Mouse (Mus musculus) heart, adult 2 months (tissue): ENCODE measurements around the gene Lrrc71. TPM values are rescaled to one million over a fixed set of nuclear protein-coding genes. Genes with fewer than 3 reads are reported as not detected.

Experiments used
- DNase-seq, 2 experiments: peaks; one replicate each; pipeline ENCODE4 v3.0.0; 2021
- H3K27ac ChIP-seq: fragments of 200-600 bp; 2 replicates; pipeline ENCODE4 v1.8.1; 2022
- H3K27me3 ChIP-seq: fragments of 200-500 bp; 2 replicates; pipeline ENCODE4 v1.6.1; 2012; ENCODE audit warnings: mild to moderate bottlenecking, low read length, inconsistent platforms, mixed read lengths; ENCODE audit not compliant: control insufficient read depth, insufficient read depth
- H3K36me3 ChIP-seq: fragments of 200-500 bp; 2 replicates; pipeline ENCODE4 v1.6.1; 2012; ENCODE audit warnings: low read length, inconsistent platforms; ENCODE audit not compliant: control insufficient read depth, insufficient read depth
- H3K4me1 ChIP-seq: fragments of 200-500 bp; 2 replicates; pipeline ENCODE4 v1.6.1; 2011; ENCODE audit warnings: low read length; ENCODE audit not compliant: control insufficient read depth, insufficient read depth
- H3K4me3 ChIP-seq: fragments of 200-600 bp; 2 replicates; pipeline ENCODE4 v1.8.1; 2022
- H3K79me2 ChIP-seq: fragments of 200-500 bp; replicated peaks from 2 replicates; pipeline ENCODE4 v1.6.1; 2012; ENCODE audit warnings: mild to moderate bottlenecking, inconsistent platforms, low read length, moderate library complexity, mixed read lengths; ENCODE audit not compliant: control insufficient read depth, insufficient read depth
- H3K9ac ChIP-seq: fragments of 200-500 bp; 2 replicates; pipeline ENCODE4 v1.6.1; 2012; ENCODE audit warnings: low read depth, mild to moderate bottlenecking, control low read depth, inconsistent platforms, low read length, mixed read lengths
- CTCF ChIP-seq: fragments of 200-600 bp; IDR thresholded peaks from 2 replicates; pipeline ENCODE4 v1.8.1; 2022; ENCODE audit warnings: antibody characterized with exemption, mild to moderate bottlenecking, moderate library complexity
- EP300 ChIP-seq: fragments of 200-500 bp; IDR thresholded peaks from 2 replicates; pipeline ENCODE4 v1.6.1; 2011; ENCODE audit warnings: low read depth, low read length, control low read depth; ENCODE audit not compliant: insufficient read depth
- POLR2A ChIP-seq: fragments of 200-500 bp; IDR thresholded peaks from 2 replicates; pipeline ENCODE4 v1.6.1; 2011; ENCODE audit warnings: mild to moderate bottlenecking, low read depth, low read length, control low read depth; ENCODE audit not compliant: insufficient read depth
- WGBS: fragments of 180-500 bp; shearing (Covaris S2); methylation state at CpG from one replicate; pipeline ENCODE4 v1.1.7; 2018; 5-methylcytosine and 5-hydroxymethylcytosine counted together
- intact Hi-C: fragments of 180-260 bp; cut with DNase I; formaldehyde crosslinking; loops from one replicate; pipeline ENCODE4 v1.15.1; 2025
- polyA plus RNA-seq: library from polyadenylated mRNA; depleted of rRNA; stranded (reverse); fragments of >200 nt; gene quantifications from 2 replicates; pipeline ENCODE4 v1.2.3, GENCODE M21; 2012
- total RNA-seq, 2 experiments: library from RNA; stranded (reverse); gene quantifications; 2 replicates each; pipeline ENCODE4 v1.2.3; 2021

Gene Lrrc71
- total and polyA plus RNA-seq, 3 experiments, result 0.36 to 1.1 (median 0.47) TPM

- Histone ChIP-seq H3K79me2 (no peaks in the 10 kb centered on the region), H3K27me3 (no peaks in the 10 kb centered on the region), H3K27ac (no peak overlapping the region), H3K9ac (no peak overlapping the region), H3K36me3 (no peaks in the 10 kb centered on the region), H3K4me3 (no peak overlapping the region), H3K4me1 (no peaks in the 10 kb centered on the region)
- intact Hi-C loops, result no loop called here
- TF ChIP-seq EP300 (no peak), CTCF (no peak), POLR2A (no peak)
- 67% methylated on average over 3 of the region's 3 CpGs for WGBS
- DNase-seq, result no peak
Observed at GRCm38 (mm10) chr3:87742013-87742412, 6.4 kb downstream of the Lrrc71 start.

- intact Hi-C loops, result no loop called here
- TF ChIP-seq POLR2A (no peak), EP300 (no peak), CTCF (no peak)
- Histone ChIP-seq H3K79me2 (no peaks in the 10 kb centered on the region), H3K27me3 (no peaks in the 10 kb centered on the region), H3K36me3 (no peaks in the 10 kb centered on the region), H3K9ac (no peak overlapping the region), H3K27ac (no peak overlapping the region), H3K4me1 (no peaks in the 10 kb centered on the region), H3K4me3 (no peak overlapping the region)
- 67% methylated on average over 5 of the region's 5 CpGs for WGBS
- DNase-seq, result no peak
Observed at GRCm38 (mm10) chr3:87738906-87739305, 9.5 kb downstream of the Lrrc71 start.

- Histone ChIP-seq H3K27me3 (no peaks in the 10 kb centered on the region), H3K27ac (no peak overlapping the region), H3K79me2 (no peaks in the 10 kb centered on the region), H3K4me1 (no peaks in the 10 kb centered on the region), H3K36me3 (no peaks in the 10 kb centered on the region), H3K9ac (no peak overlapping the region), H3K4me3 (no peak overlapping the region)
- WGBS, result 84% methylated on average over 9 of the region's 9 CpGs
- no peak for DNase-seq
- intact Hi-C loops, result no loop called here
- TF ChIP-seq POLR2A, result no peak
Observed at GRCm38 (mm10) chr3:87735335-87735734, 13.1 kb downstream of the Lrrc71 start.

GRCm38 (mm10) chr3:87733984-87734761 lies 14.3 kb downstream of the Lrrc71 start:
- TF ChIP-seq EP300 (no peak), CTCF (no peak), POLR2A (no peak)
- H3K36me3 ChIP-seq, result no peaks in the 10 kb centered on the region
- intact Hi-C loops, result no loop called here
- H3K79me2 ChIP-seq, result no peaks in the 10 kb centered on the region
- no peaks in the 10 kb centered on the region for H3K4me1 ChIP-seq
- 71% methylated on average over 11 of the region's 11 CpGs for WGBS
- no peak overlapping the region for H3K27ac ChIP-seq
- H3K4me3 ChIP-seq, result no peak overlapping the region
- H3K9ac ChIP-seq, result no peak overlapping the region
- no peak for DNase-seq
- H3K27me3 ChIP-seq, result no peaks in the 10 kb centered on the region

- no peaks in the 10 kb centered on the region for H3K4me1 ChIP-seq
- intact Hi-C loops, result no loop called here
- no peak overlapping the region for H3K9ac ChIP-seq
- H3K79me2 ChIP-seq, result no peaks in the 10 kb centered on the region
- TF ChIP-seq EP300, result no peak
- H3K27ac ChIP-seq, result no peak overlapping the region
- no peak overlapping the region for H3K4me3 ChIP-seq
- no peaks in the 10 kb centered on the region for H3K27me3 ChIP-seq
- no peak for DNase-seq
- WGBS, result 79% methylated on average over 4 of the region's 4 CpGs
- H3K36me3 ChIP-seq, result no peaks in the 10 kb centered on the region
Observed at GRCm38 (mm10) chr3:87733098-87733497, 15.3 kb downstream of the Lrrc71 start.

- 83% methylated on average over 6 of the region's 6 CpGs for WGBS
- no peaks in the 10 kb centered on the region for H3K27me3 ChIP-seq
- DNase-seq, result peak in 1 of 2 experiments; percentile 12
Observed at GRCm38 (mm10) chr3:87728696-87729095, 19.7 kb downstream of the Lrrc71 start.

More at GRCm38 (mm10) chr3:87728696-87729095, 19.7 kb downstream of the Lrrc71 start:
- no peaks in the 10 kb centered on the region for H3K36me3 ChIP-seq
- no peaks in the 10 kb centered on the region for H3K4me1 ChIP-seq
- intact Hi-C loops, result no loop called here
- H3K4me3 ChIP-seq, result no peak overlapping the region
- TF ChIP-seq CTCF (no peak), EP300 (no peak), POLR2A (no peak)
- no peaks in the 10 kb centered on the region for H3K79me2 ChIP-seq
- H3K27ac ChIP-seq, result no peak overlapping the region
- no peak overlapping the region for H3K9ac ChIP-seq
